Mouse (Mus musculus) colon, adult 2 months (tissue): Measurements from ENCODE around the gene Ugt3a2. TPM values are rescaled to one million over a fixed set of nuclear protein-coding genes. Genes with fewer than 3 reads are reported as not detected.

ENCODE experiments used
- polyA plus RNA-seq: library from polyadenylated mRNA; depleted of rRNA; stranded (reverse); fragments of >200 nt; gene quantifications from 2 replicates; pipeline ENCODE4 v1.2.3, GENCODE M21; 2012; rRNA removed

Ugt3a2 gene
- polyA plus RNA-seq: not detected in 2 replicates

DNA sequence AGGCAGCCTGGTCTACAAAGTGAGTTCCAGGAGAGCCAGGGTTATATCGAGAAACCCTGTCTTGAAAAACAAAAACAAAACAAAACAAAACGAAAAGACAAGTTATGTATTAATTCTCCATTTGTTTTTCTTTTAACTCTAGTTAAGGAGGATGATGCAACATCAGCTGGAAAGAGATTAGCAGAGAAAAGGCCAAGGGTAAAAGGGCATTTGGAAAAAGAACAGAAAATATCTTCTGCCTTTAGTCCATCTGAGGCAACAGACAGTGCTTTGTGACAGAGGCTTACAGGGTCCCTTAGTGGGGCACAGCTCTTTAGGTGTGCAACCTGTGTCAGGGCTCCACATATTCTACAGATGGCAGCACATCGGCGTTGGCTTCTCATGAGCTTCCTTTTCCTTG, at the start of gene Ugt3a2:
TSS of gene Ugt3a2 (plus strand) at position 210 of the 400 bp plus-strand sequence.

Other genes with a start within 250 kb of the Ugt3a2 start
- gene Lmbrd2, start 195.0 kb upstream of the Ugt3a2 start, polyA plus RNA-seq: 3.9 and 8.3 TPM in 2 replicates
- 1.0 and 1.3 TPM in 2 replicates for gene Skp2, start 180.1 kb upstream of the Ugt3a2 start, polyA plus RNA-seq
- gene Ugt3a1, start 58.7 kb upstream of the Ugt3a2 start, polyA plus RNA-seq: not detected in 2 replicates
- 0.95 and 1.5 TPM in 2 replicates for gene Capsl, start 100.5 kb downstream of the Ugt3a2 start, polyA plus RNA-seq
- 0.29 and 0.35 TPM in 2 replicates for gene Il7r, start 194.6 kb downstream of the Ugt3a2 start, polyA plus RNA-seq